Mouse (Mus musculus) thymus, adult 18-20 months (tissue): ENCODE data around the gene Tas2r131.
"Not testable (repeated sequence)": the region's sequence is repeated elsewhere in the genome, so short reads cannot be mapped to it uniquely, and the experiment has no call there.

Source experiments
- DNase-seq, 2 experiments: peaks; one replicate each; pipeline ENCODE4 v3.0.0; 2022; ENCODE audit warnings: mixed read lengths in 2 of 2

The Tas2r131 gene

GRCm38 (mm10) chr6:132957819-132958218 lies at the start of gene Tas2r131:
Gene Tas2r131 (minus strand): TSS chr6:132957919.
- DNase-seq = no peak

DNA sequence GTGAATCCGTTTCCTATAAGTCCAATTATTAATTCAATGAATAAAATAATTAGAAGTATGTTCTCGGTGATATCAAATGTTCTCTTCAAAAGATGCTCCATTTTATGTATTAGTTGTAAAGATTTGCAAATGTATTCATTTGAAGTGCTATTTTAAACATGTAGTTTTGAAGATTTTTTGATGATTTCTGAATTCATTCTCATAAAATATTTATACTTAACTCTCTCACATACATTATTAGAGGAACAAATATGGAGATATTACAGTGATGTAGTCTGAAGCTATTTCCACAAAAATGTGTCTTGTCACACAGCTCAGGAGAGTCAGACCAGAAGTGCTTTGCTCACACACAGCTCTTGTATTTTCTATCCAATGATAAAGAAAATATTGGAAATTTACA lies 23.1 kb upstream of the Tas2r131 start, which contains the start of gene Tas2r109:
Tas2r109 (minus strand) TSS at position 101 of the 400 bp plus-strand sequence.
- DNase-seq = no peak

DNA sequence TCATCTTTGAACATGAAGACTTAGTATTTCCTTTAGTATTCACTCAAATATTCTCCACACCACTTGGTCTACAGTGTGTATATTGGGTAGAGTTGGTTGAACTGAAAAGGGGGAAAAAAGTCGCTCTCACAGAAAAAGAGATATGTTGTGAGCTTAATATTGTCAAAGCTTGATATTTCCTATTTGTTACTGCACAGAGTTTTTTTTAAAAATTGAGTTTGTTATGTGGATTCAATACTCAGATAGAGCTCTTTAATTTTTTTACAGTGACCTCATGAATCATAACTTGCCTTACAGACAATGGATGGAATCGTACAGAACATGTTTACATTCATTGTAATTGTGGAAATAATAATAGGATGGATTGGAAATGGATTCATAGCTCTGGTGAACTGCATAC lies 6.9 kb downstream of the Tas2r131 start, which contains the start of gene Tas2r129:
Tas2r129 (plus strand) TSS at position 301 of the 400 bp plus-strand sequence.
- no peak for DNase-seq

DNA sequence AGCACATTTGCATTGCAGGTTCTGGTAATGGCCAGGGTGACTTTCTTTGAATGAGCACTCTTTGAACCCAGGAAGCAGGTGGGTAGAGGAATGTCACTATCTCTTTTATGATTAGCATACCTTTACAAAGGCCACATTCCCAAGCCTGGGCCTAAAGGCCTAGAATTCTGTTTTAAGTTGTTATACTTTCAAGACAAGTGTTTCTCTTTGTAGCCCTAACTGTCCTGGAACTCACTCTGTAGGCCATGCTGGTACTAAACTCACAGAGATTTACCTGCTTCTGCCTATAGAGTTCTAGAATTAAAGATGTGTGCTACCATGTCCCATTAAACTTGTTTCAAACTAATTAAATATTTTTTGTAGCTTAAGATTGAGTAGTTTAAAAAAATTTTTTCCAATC lies 16.3 kb downstream of the Tas2r131 start:
- not testable (repeated sequence) for DNase-seq

GRCm38 (mm10) chr6:132909351-132909750 lies 48.4 kb downstream of the Tas2r131 start, which contains the start of gene Tas2r125:
Gene Tas2r125 (plus strand): TSS chr6:132909651.
- no peak for DNase-seq
